Mouse (Mus musculus) heart, embryonic 11.5 days (tissue): ENCODE results near the gene Sap30l. TPM values are rescaled to one million over a fixed set of nuclear protein-coding genes. Genes with fewer than 3 reads are reported as not detected.

Source experiments
- ATAC-seq: fragments of 200-750 bp; cut with Nextera tagmentation; replicated peaks from 2 replicates; pipeline ENCODE4 v1.8.0; 2017; ENCODE audit warnings: moderate library complexity; ENCODE audit not compliant: insufficient number of reproducible peaks, low FRiP score, low TSS enrichment
- H3K27ac ChIP-seq: fragments of 300-500 bp; sonication (generic); 2 replicates; pipeline ENCODE4 v1.5.1; 2014; ENCODE audit warnings: mild to moderate bottlenecking, low read depth, low read length
- H3K27me3 ChIP-seq: fragments of 300-500 bp; sonication (generic); 2 replicates; pipeline ENCODE4 v1.6.1; 2014; ENCODE audit warnings: mild to moderate bottlenecking, low read length, mixed read lengths; ENCODE audit not compliant: control insufficient read depth, insufficient read depth
- H3K36me3 ChIP-seq: fragments of 300-500 bp; sonication (generic); 2 replicates; pipeline ENCODE4 v1.6.1; 2014; ENCODE audit warnings: mild to moderate bottlenecking, low read length, moderate library complexity, mixed read lengths; ENCODE audit not compliant: control insufficient read depth, insufficient read depth
- H3K4me1 ChIP-seq: fragments of 300-500 bp; sonication (generic); 2 replicates; pipeline ENCODE4 v1.6.1; 2014; ENCODE audit warnings: low read length; ENCODE audit not compliant: control insufficient read depth, insufficient read depth
- H3K4me2 ChIP-seq: fragments of 300-500 bp; sonication (generic); 2 replicates; pipeline ENCODE4 v1.6.1; 2014; ENCODE audit warnings: mild to moderate bottlenecking, moderate library complexity
- H3K4me3 ChIP-seq: fragments of 300-500 bp; sonication (generic); 2 replicates; pipeline ENCODE4 v1.5.1; 2014; ENCODE audit warnings: low read depth, low read length
- H3K9ac ChIP-seq: fragments of 300-500 bp; sonication (generic); 2 replicates; pipeline ENCODE4 v1.6.1; 2014; ENCODE audit warnings: mild to moderate bottlenecking, low read depth, low read length, moderate library complexity
- H3K9me3 ChIP-seq: fragments of 300-500 bp; sonication (generic); replicated peaks from 2 replicates; pipeline ENCODE4 v1.6.1; 2016; ENCODE audit warnings: low read length; ENCODE audit not compliant: control insufficient read depth
- WGBS: fragments of 180-500 bp; shearing (Covaris S2); extraction: QIAGEN DNeasy Blood & Tissue Kit; methylation state at CpG from one replicate; pipeline ENCODE4 v1.1.7; 2014; ENCODE audit not compliant: insufficient replicate concordance; 5-methylcytosine and 5-hydroxymethylcytosine counted together
- polyA plus RNA-seq: library from polyadenylated mRNA; unstranded; fragments of >200 nt; fragmentation: Nextera tagmentation; extraction: Ambion mirVana; gene quantifications from 2 replicates; pipeline ENCODE4 v1.2.1, GENCODE M21; 2014

Gene Sap30l
- polyA plus RNA-seq, 1 experiment from 2014 or later: 10.8 TPM

- no peak for ATAC-seq
- H3K4me1 ChIP-seq: peaks cover 15% of the 10 kb centered on the region
- H3K9ac ChIP-seq: no peak overlapping the region
- H3K9me3 ChIP-seq: no peaks in the 10 kb centered on the region
- no peak overlapping the region for H3K4me2 ChIP-seq
- no peaks in the 10 kb centered on the region for H3K27me3 ChIP-seq
- H3K4me3 ChIP-seq: no peak overlapping the region
- H3K27ac ChIP-seq: no peak overlapping the region
- no peaks in the 10 kb centered on the region for H3K36me3 ChIP-seq
- 84% methylated on average over 5 of the region's 5 CpGs for WGBS
Measured at GRCm38 (mm10) chr11:57770776-57771175, 30.7 kb upstream of the Sap30l start.

- no peak overlapping the region for H3K9ac ChIP-seq
- no peaks in the 10 kb centered on the region for H3K36me3 ChIP-seq
- no peak overlapping the region for H3K27ac ChIP-seq
- WGBS: 89% methylated on average over 8 of the region's 8 CpGs
- H3K4me3 ChIP-seq: no peak overlapping the region
- H3K9me3 ChIP-seq: no peaks in the 10 kb centered on the region
- no peaks in the 10 kb centered on the region for H3K27me3 ChIP-seq
- peaks cover 15% of the 10 kb centered on the region for H3K4me1 ChIP-seq
- no peak for ATAC-seq
- no peak overlapping the region for H3K4me2 ChIP-seq
Measured at GRCm38 (mm10) chr11:57771676-57772075, 29.8 kb upstream of the Sap30l start.

DNA sequence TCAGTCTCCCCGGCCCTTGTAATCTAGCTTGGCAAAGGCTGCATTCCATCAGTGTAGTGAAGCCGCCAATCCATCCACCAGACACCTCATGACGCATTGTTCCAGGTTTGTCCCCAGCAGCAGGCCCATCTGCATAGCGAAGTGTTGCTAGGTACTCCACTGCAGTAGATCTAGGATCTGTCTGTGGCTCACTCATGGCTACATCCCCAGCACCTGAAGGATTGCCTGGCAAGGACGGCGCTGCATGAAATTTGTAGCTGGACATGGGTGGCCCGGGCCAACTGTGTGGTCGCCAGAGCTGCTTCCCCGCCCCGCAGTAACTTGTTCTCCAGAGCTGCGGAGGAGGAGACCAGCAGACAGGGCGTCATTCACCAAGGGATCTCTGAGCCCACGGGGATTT is 28.0 kb upstream of the Sap30l start:
- Histone ChIP-seq H3K27ac (no peak overlapping the region), H3K4me3 (no peak overlapping the region), H3K4me1 (peaks cover 15% of the 10 kb centered on the region), H3K4me2 (no peak overlapping the region), H3K36me3 (no peaks in the 10 kb centered on the region), H3K9ac (no peak overlapping the region), H3K9me3 (no peaks in the 10 kb centered on the region), H3K27me3 (no peaks in the 10 kb centered on the region; the same call in 1 of the 2 replicates)
- 26% methylated on average over 13 of the region's 13 CpGs for WGBS
- no peak for ATAC-seq

DNA sequence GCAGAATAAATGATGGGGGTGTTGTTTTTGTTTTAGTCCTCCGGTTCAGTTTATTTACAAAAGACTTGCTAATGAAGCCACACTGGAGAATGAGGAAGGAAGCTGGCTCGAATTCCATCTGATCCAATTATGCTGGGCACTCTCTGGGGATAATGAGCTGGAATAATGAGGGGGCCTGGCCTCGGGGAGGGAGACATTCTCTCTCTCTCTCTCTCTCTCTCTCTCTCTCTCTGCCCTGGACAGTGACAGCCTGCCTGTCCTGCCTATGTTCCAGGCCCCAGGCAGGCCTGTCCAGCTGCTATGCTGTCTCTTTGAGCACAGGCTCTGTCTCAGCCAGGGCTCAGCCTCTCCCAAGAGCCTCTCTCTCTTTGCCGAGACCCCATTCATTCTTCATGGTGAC is 27.5 kb upstream of the Sap30l start:
- Histone ChIP-seq H3K9ac (no peak overlapping the region), H3K27ac (no peak overlapping the region), H3K27me3 (no peaks in the 10 kb centered on the region; the same call in 1 of the 2 replicates), H3K9me3 (no peaks in the 10 kb centered on the region), H3K4me3 (no peak overlapping the region), H3K36me3 (no peaks in the 10 kb centered on the region), H3K4me2 (no peak overlapping the region), H3K4me1 (peaks cover 17% of the 10 kb centered on the region)
- no peak for ATAC-seq
- 29% methylated on average over 4 of the region's 4 CpGs for WGBS

- Histone ChIP-seq H3K4me1 (peaks cover 17% of the 10 kb centered on the region), H3K9ac (no peak overlapping the region), H3K4me2 (no peak overlapping the region), H3K36me3 (no peaks in the 10 kb centered on the region), H3K4me3 (no peak overlapping the region), H3K9me3 (no peaks in the 10 kb centered on the region), H3K27ac (no peak overlapping the region), H3K27me3 (no peaks in the 10 kb centered on the region; the same call in 1 of the 2 replicates)
- ATAC-seq: no peak
- 70% methylated on average over 6 of the region's 6 CpGs for WGBS
Measured at GRCm38 (mm10) chr11:57775868-57776267, 25.6 kb upstream of the Sap30l start.

GRCm38 (mm10) chr11:57776546-57776945 is 24.9 kb upstream of the Sap30l start:
- Histone ChIP-seq H3K4me3 (no peak overlapping the region), H3K36me3 (no peaks in the 10 kb centered on the region; the same call in 1 of the 2 replicates), H3K27ac (no peak overlapping the region), H3K27me3 (no peaks in the 10 kb centered on the region; the same call in 1 of the 2 replicates), H3K4me1 (peaks cover 17% of the 10 kb centered on the region), H3K4me2 (no peak overlapping the region), H3K9me3 (no peaks in the 10 kb centered on the region), H3K9ac (no peak overlapping the region)
- no peak for ATAC-seq
- 91% methylated on average over 3 of the region's 3 CpGs for WGBS

- Histone ChIP-seq H3K27me3 (no peaks in the 10 kb centered on the region; the same call in 1 of the 2 replicates), H3K4me2 (no peak overlapping the region), H3K9me3 (no peaks in the 10 kb centered on the region), H3K36me3 (no peaks in the 10 kb centered on the region; the same call in 1 of the 2 replicates), H3K9ac (no peak overlapping the region), H3K4me1 (peaks cover 11% of the 10 kb centered on the region), H3K27ac (no peak overlapping the region), H3K4me3 (no peak overlapping the region)
- 21% methylated on average over 5 of the region's 5 CpGs for WGBS
- no peak for ATAC-seq
Measured at GRCm38 (mm10) chr11:57778349-57778748, 23.1 kb upstream of the Sap30l start.

- no peak for ATAC-seq
- Histone ChIP-seq H3K27ac (no peak overlapping the region), H3K4me1 (0 out of 2 replicates have a peak, but pooled peaks cover 2% of the 10 kb centered on the region), H3K36me3 (peaks cover 4% of the 10 kb centered on the region; the same call in 1 of the 2 replicates), H3K9ac (no peak overlapping the region), H3K27me3 (no peaks in the 10 kb centered on the region; the same call in 1 of the 2 replicates), H3K4me3 (no peak overlapping the region), H3K4me2 (no peak overlapping the region), H3K9me3 (no peaks in the 10 kb centered on the region)
- 84% methylated on average over 14 of the region's 14 CpGs for WGBS
Measured at GRCm38 (mm10) chr11:57779824-57780223, 21.6 kb upstream of the Sap30l start.
